Mouse (Mus musculus) CD8-positive naive resting alpha-beta T cell, adult 57 days (primary cell): ENCODE results near the gene Vmn2r72. TPM values are rescaled to one million over a fixed set of nuclear protein-coding genes. Genes with fewer than 3 reads are reported as not detected.

Source experiments
- total RNA-seq: library from RNA; stranded (reverse); gene quantifications from one replicate; pipeline ENCODE4 v1.2.4, GENCODE M21; 2023

The Vmn2r72 gene
- total RNA-seq = not detected

DNA sequence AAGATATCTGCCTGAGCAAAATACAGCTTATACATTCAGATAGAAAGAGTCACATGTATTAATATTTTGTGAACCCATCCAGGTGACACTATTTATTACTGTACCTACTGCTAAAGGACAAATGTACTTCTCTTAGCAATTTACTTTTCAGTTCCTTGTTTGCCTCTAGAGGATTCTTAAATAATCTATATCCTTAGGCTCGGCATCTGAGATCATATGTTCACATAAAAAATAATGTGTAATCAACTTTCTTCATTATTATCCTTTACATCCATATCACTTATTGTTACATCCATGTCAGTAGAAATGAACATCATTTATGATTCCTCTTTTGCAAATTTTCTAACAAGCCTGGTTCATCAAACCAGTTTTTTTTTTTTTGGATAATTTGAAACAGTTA is at the start of gene Vmn2r72:
Gene Vmn2r72, minus strand, starts transcription at position 101 of the 400 bp plus-strand sequence.

Other genes starting within 250 kb of the Vmn2r72 start
- not detected for gene Vmn2r71, start 192.0 kb downstream of the Vmn2r72 start, total RNA-seq
- not detected for gene Vmn2r70, start 185.9 kb downstream of the Vmn2r72 start, total RNA-seq
- gene Vmn2r73, start 121.2 kb upstream of the Vmn2r72 start, total RNA-seq = not detected
- not detected for gene Vmn2r74, start 206.5 kb upstream of the Vmn2r72 start, total RNA-seq